Comparison of ENCODE assay signal across 8 mouse cellular contexts in genomic region chr4:154944121-154944590, GRCm38 (mm10). TPM values are rescaled to one million over a fixed set of nuclear protein-coding genes. Genes with fewer than 3 reads are reported as not detected.
DNase-seq lines count a peak whose midpoint lies in the region; ATAC-seq and TF ChIP-seq lines count a peak whose summit lies in the region.

No protein-coding gene starts in this region.

- H3K9me3 ChIP-seq in G1E (replicated peaks), result no peaks in the 10 kb centered on the region
- H3K9me3 ChIP-seq in forebrain, embryonic 15.5 days, result no peaks in the 10 kb centered on the region
- no peaks in the 10 kb centered on the region for H3K9me3 ChIP-seq in neural tube, embryonic 15.5 days (replicated peaks)

- H3K36me3 ChIP-seq in G1E (replicated peaks), result no peaks in the 10 kb centered on the region
- H3K36me3 ChIP-seq in forebrain, embryonic 15.5 days, result no peaks in the 10 kb centered on the region
- no peaks in the 10 kb centered on the region for H3K36me3 ChIP-seq in neural tube, embryonic 15.5 days

- no peak overlapping the region for H3K27ac ChIP-seq in forebrain, embryonic 15.5 days (replicated peaks)
- no peak overlapping the region for H3K27ac ChIP-seq in neural tube, embryonic 15.5 days (replicated peaks)

- H3K4me3 ChIP-seq in G1E (ENCODE audit: low read depth, low read length), result no peak overlapping the region
- no peak overlapping the region for H3K4me3 ChIP-seq in forebrain, embryonic 15.5 days
- H3K4me3 ChIP-seq in lung, adult 2 months (replicated peaks; ENCODE audit: extremely low read depth, low read depth, low read length), result no peak overlapping the region
- no peak overlapping the region for H3K4me3 ChIP-seq in neural tube, embryonic 15.5 days (replicated peaks)

- ATAC-seq in G1E (ENCODE audit: extremely low read depth, insufficient number of reproducible peaks, low FRiP score, poor library complexity, severe bottlenecking), result peak; percentile 88
- ATAC-seq in forebrain, embryonic 15.5 days (replicated peaks), result peak; percentile 76
- ATAC-seq in neural tube, embryonic 15.5 days (ENCODE audit: low FRiP score), result peak; percentile 52; the same call in 1 of the 2 replicates

- no peak for TF ChIP-seq POLR2A in lung, adult 2 months (IDR thresholded peaks at IDR 0.05; ENCODE audit: borderline replicate concordance, extremely low read depth, low read depth, low read length)

- peaks cover 35% of the 10 kb centered on the region for H3K27me3 ChIP-seq in G1E (ENCODE audit: insufficient read depth, low read length)
- no peaks in the 10 kb centered on the region for H3K27me3 ChIP-seq in forebrain, embryonic 15.5 days
- no peaks in the 10 kb centered on the region for H3K27me3 ChIP-seq in neural tube, embryonic 15.5 days (replicated peaks)

- WGBS in forebrain, embryonic 15.5 days, result 26% methylated on average over 2 of the region's 2 CpGs
- 17% methylated on average over 2 of the region's 2 CpGs for WGBS in lung, adult 2 months
- WGBS in neural tube, embryonic 15.5 days, result 20% methylated on average over 2 of the region's 2 CpGs

- peak; percentile 76 for DNase-seq in G1E (ENCODE audit: low spot score)
- DNase-seq in cerebellum, adult 11-12 months, result peak; percentile 85
- peak; percentile 79 for DNase-seq in heart, postnatal 4 days
- DNase-seq in layer of hippocampus, adult 18-20 months (ENCODE audit: low spot score in 2 of 2), result peak; percentile 68 to 90
- peak; percentile 55 for DNase-seq in lung, adult 2 months
- peak; percentile 48 to 73 for DNase-seq in thymus, adult 18-20 months

- no peak overlapping the region for H3K9ac ChIP-seq in forebrain, embryonic 15.5 days (replicated peaks)
- no peak overlapping the region for H3K9ac ChIP-seq in neural tube, embryonic 15.5 days (replicated peaks)

- peak; percentile 96 for TF ChIP-seq CTCF in G1E (IDR thresholded peaks at IDR 0.05; ENCODE audit: low read depth, low read length)
- peak; percentile 92 for TF ChIP-seq CTCF in lung, adult 2 months (IDR thresholded peaks at IDR 0.05; ENCODE audit: insufficient read depth, low read length)

- no peak overlapping the region for H3K4me2 ChIP-seq in forebrain, embryonic 15.5 days (replicated peaks)
- no peak overlapping the region for H3K4me2 ChIP-seq in neural tube, embryonic 15.5 days

- peaks cover 50% of the 10 kb centered on the region for H3K4me1 ChIP-seq in G1E (ENCODE audit: insufficient read depth, low read depth, low read length)
- peaks cover 25% of the 10 kb centered on the region for H3K4me1 ChIP-seq in forebrain, embryonic 15.5 days
- 0 out of 2 replicates have a peak, but pooled peaks cover 3% of the 10 kb centered on the region for H3K4me1 ChIP-seq in lung, adult 2 months (ENCODE audit: control insufficient read depth, insufficient read depth, low read length)
- H3K4me1 ChIP-seq in neural tube, embryonic 15.5 days, result peaks cover 22% of the 10 kb centered on the region

RNA-seq across cellular contexts. Expression of gene Tnfrsf14, which starts 15.8 kb away (rescaled TPM):
- total RNA-seq in G1E (2014; fragmentation: Nextera tagmentation) (45.1 and 131 TPM in 2 replicates), G1E (2017) (23.9 and 27.7 TPM in 2 replicates)
- 3.5 and 7.2 TPM in 2 replicates for polyA plus RNA-seq in G1E (2012)
- polyA plus RNA-seq in forebrain, embryonic 15.5 days (2015; fragmentation: Nextera tagmentation; extraction: Ambion mirVana), result 0.36 TPM in 1 of 2 replicates, not detected in the other
- 1 to 10 TPM; 2.7 to 3.7 TPM for total RNA-seq in heart, postnatal 4 days (2021)
- total RNA-seq in layer of hippocampus, adult 18-20 months (2021), result 1 to 10 TPM in 1 of 2 experiments, under 1 TPM in 1; 0.94 to 1.2 TPM
- 51.1 and 56.8 TPM in 2 replicates for polyA plus RNA-seq in lung, adult 2 months (2012; rRNA removed)
- polyA plus RNA-seq in neural tube, embryonic 15.5 days (2015; fragmentation: Nextera tagmentation; extraction: Ambion mirVana), result 0.37 and 1.4 TPM in 2 replicates

RNA-seq across cellular contexts. Expression of gene Hes5, which starts 16.6 kb away (rescaled TPM):
- not detected in 2 replicates for total RNA-seq in G1E (2014; fragmentation: Nextera tagmentation)
- total RNA-seq in G1E (2017), result not detected in 2 replicates
- not detected in 2 replicates for polyA plus RNA-seq in G1E (2012)
- polyA plus RNA-seq in forebrain, embryonic 15.5 days (2015; fragmentation: Nextera tagmentation; extraction: Ambion mirVana), result 125 and 127 TPM in 2 replicates
- total RNA-seq in heart, postnatal 4 days (2021), result not detected
- total RNA-seq in layer of hippocampus, adult 18-20 months (2021), result 10 to 100 TPM; 15.5 to 25.8 TPM
- polyA plus RNA-seq in lung, adult 2 months (2012; rRNA removed), result 0.09 TPM in 1 of 2 replicates, not detected in the other
- polyA plus RNA-seq in neural tube, embryonic 15.5 days (2015; fragmentation: Nextera tagmentation; extraction: Ambion mirVana), result 80.3 and 113 TPM in 2 replicates

RNA-seq across cellular contexts. Expression of gene Pank4, which starts 19.8 kb away (rescaled TPM):
- total RNA-seq in G1E (2014; fragmentation: Nextera tagmentation) (33.4 and 39.3 TPM in 2 replicates), G1E (2017) (41.6 and 45.2 TPM in 2 replicates)
- 30.0 and 34.2 TPM in 2 replicates for polyA plus RNA-seq in G1E (2012)
- polyA plus RNA-seq in forebrain, embryonic 15.5 days (2015; fragmentation: Nextera tagmentation; extraction: Ambion mirVana), result 43.5 and 48.9 TPM in 2 replicates
- 10 to 100 TPM; 34.9 to 37.5 TPM for total RNA-seq in heart, postnatal 4 days (2021)
- 10 to 100 TPM; 36.0 to 37.7 TPM for total RNA-seq in layer of hippocampus, adult 18-20 months (2021)
- 35.0 and 49.1 TPM in 2 replicates for polyA plus RNA-seq in lung, adult 2 months (2012; rRNA removed)
- polyA plus RNA-seq in neural tube, embryonic 15.5 days (2015; fragmentation: Nextera tagmentation; extraction: Ambion mirVana), result 37.4 and 40.6 TPM in 2 replicates

RNA-seq across cellular contexts. Expression of gene Fam213b, which starts 45.2 kb away (rescaled TPM):
- not detected in 2 replicates for total RNA-seq in G1E (2014; fragmentation: Nextera tagmentation)
- not detected in 2 replicates for total RNA-seq in G1E (2017)
- not detected in 2 replicates for polyA plus RNA-seq in G1E (2012)
- polyA plus RNA-seq in forebrain, embryonic 15.5 days (2015; fragmentation: Nextera tagmentation; extraction: Ambion mirVana), result 36.8 and 40.5 TPM in 2 replicates
- 10 to 100 TPM; 37.8 to 39.7 TPM for total RNA-seq in heart, postnatal 4 days (2021)
- 10 to 100 TPM; 54.8 to 58.7 TPM for total RNA-seq in layer of hippocampus, adult 18-20 months (2021)
- polyA plus RNA-seq in lung, adult 2 months (2012; rRNA removed), result 8.9 and 14.8 TPM in 2 replicates
- 68.2 and 79.2 TPM in 2 replicates for polyA plus RNA-seq in neural tube, embryonic 15.5 days (2015; fragmentation: Nextera tagmentation; extraction: Ambion mirVana)

Comparison
In these comparisons a context has a peak if more than half of its experiments do, and no peak if none do; other contexts are left out.
1. RNA of gene Hes5, which starts 16.6 kb away (polyA plus RNA-seq): 125 to 127 TPM in forebrain, embryonic 15.5 days and 80.3 to 113 TPM in neural tube, embryonic 15.5 days; 0.09 TPM in lung, adult 2 months and not detected in G1E; every median in the first group is over 10 times any median in the second.
2. Peak in every context shown above with its lines, with median percentiles within 50 percentile points of each other: ATAC-seq and DNase-seq.